20 mouse cellular contexts compared by ENCODE assay signal in genomic region chr2:128111537-128111936, GRCm38 (mm10).
"Had no signal": no experiment of that assay in that cellular context is flagged by ENCODE, and none has a peak within 500 bp of the region (broad histone marks: within the 10 kb centered on the region; RNA-seq: fewer than 3 reads in every experiment).

No protein-coding gene starts in this region.

- H3K9ac ChIP-seq: kidney, embryonic 15.5 days; limb, embryonic 13.5 days; liver, embryonic 12.5 days; liver, embryonic 15.5 days; lung, embryonic 15.5 days; midbrain, embryonic 13.5 days; stomach, embryonic 15.5 days had no signal

- H3K27me3 ChIP-seq: kidney, embryonic 15.5 days; limb, embryonic 13.5 days; liver, embryonic 12.5 days; liver, embryonic 15.5 days; lung, embryonic 15.5 days; midbrain, embryonic 13.5 days; stomach, embryonic 15.5 days had no signal

- H3K4me2 ChIP-seq: kidney, embryonic 15.5 days; limb, embryonic 13.5 days; liver, embryonic 12.5 days; liver, embryonic 15.5 days; lung, embryonic 15.5 days; midbrain, embryonic 13.5 days; stomach, embryonic 15.5 days had no signal

- DNase-seq: kidney, adult 11 months; kidney, adult 8-10 months; kidney, postnatal 10 days; kidney, postnatal 36 days; left cerebral cortex, postnatal 4 days; liver; lung, adult 18-20 months; lung, postnatal 10 days; lung, postnatal 36 days; right cerebral cortex, adult 18-20 months; right cerebral cortex, postnatal 25 days; spleen, adult 18-20 months; thymus, postnatal 25 days had no signal

- H3K36me3 ChIP-seq: kidney, embryonic 15.5 days; limb, embryonic 13.5 days; liver, embryonic 12.5 days; liver, embryonic 15.5 days; lung, embryonic 15.5 days; midbrain, embryonic 13.5 days; stomach, embryonic 15.5 days had no signal

- ATAC-seq: liver, embryonic 12.5 days; midbrain, embryonic 13.5 days had no signal

- H3K27ac ChIP-seq: kidney, embryonic 15.5 days; limb, embryonic 13.5 days; liver, embryonic 12.5 days; liver, embryonic 15.5 days; lung, embryonic 15.5 days; midbrain, embryonic 13.5 days; stomach, embryonic 15.5 days had no signal

- H3K4me1 ChIP-seq: kidney, embryonic 15.5 days; limb, embryonic 13.5 days; liver, embryonic 15.5 days; lung, embryonic 15.5 days; midbrain, embryonic 13.5 days; stomach, embryonic 15.5 days had no signal

- H3K4me3 ChIP-seq: kidney, embryonic 15.5 days; limb, embryonic 13.5 days; liver, embryonic 12.5 days; liver, embryonic 15.5 days; lung, embryonic 15.5 days; midbrain, embryonic 13.5 days; stomach, embryonic 15.5 days had no signal

- H3K9me3 ChIP-seq: kidney, embryonic 15.5 days; limb, embryonic 13.5 days; liver, embryonic 12.5 days; liver, embryonic 15.5 days; lung, embryonic 15.5 days; midbrain, embryonic 13.5 days; stomach, embryonic 15.5 days had no signal
